Mouse (Mus musculus) kidney, adult 2 months (tissue): ENCODE data around the gene Tns2. TPM values are rescaled to one million over a fixed set of nuclear protein-coding genes. Genes with fewer than 3 reads are reported as not detected.
"Not testable (repeated sequence)": the region's sequence is repeated elsewhere in the genome, so short reads cannot be mapped to it uniquely, and the experiment has no call there.

Experiments
- DNase-seq: peaks from one replicate; pipeline ENCODE4 v3.0.0; 2021
- H3K27ac ChIP-seq: fragments of 200-500 bp; 2 replicates; pipeline ENCODE4 v1.5.1; 2012; ENCODE audit warnings: low read depth, low read length, control low read depth, inconsistent platforms; ENCODE audit not compliant: insufficient read depth
- H3K27me3 ChIP-seq: fragments of 200-500 bp; replicated peaks from 2 replicates; pipeline ENCODE4 v1.6.1; 2012; ENCODE audit warnings: mild to moderate bottlenecking, moderate library complexity, low read length, inconsistent platforms; ENCODE audit not compliant: control insufficient read depth, insufficient read depth
- H3K36me3 ChIP-seq: fragments of 200-500 bp; 2 replicates; pipeline ENCODE4 v1.6.1; 2012; ENCODE audit warnings: mild to moderate bottlenecking, moderate library complexity, low read length, inconsistent platforms; ENCODE audit not compliant: control insufficient read depth, insufficient read depth
- H3K4me1 ChIP-seq: fragments of 200-500 bp; 2 replicates; pipeline ENCODE4 v1.6.1; 2011; ENCODE audit warnings: low read length; ENCODE audit not compliant: control insufficient read depth, insufficient read depth
- H3K4me3 ChIP-seq: fragments of 200-500 bp; 2 replicates; pipeline ENCODE4 v1.5.1; 2011; ENCODE audit warnings: mild to moderate bottlenecking, low read depth, low read length, control low read depth; ENCODE audit not compliant: insufficient read depth
- CTCF ChIP-seq: fragments of 200-500 bp; conservative IDR thresholded peaks from 2 replicates; pipeline ENCODE4 v1.5.1; 2011; ENCODE audit warnings: low read depth, mild to moderate bottlenecking, control low read depth, low read length, moderate library complexity, mixed read lengths; ENCODE audit not compliant: insufficient read depth, insufficient read length
- POLR2A ChIP-seq: fragments of 200-500 bp; IDR thresholded peaks from one replicate; pipeline ENCODE4 v1.6.1; 2011; ENCODE audit warnings: low read depth, low read length, control low read depth
- WGBS: fragments of 180-500 bp; shearing (Covaris S2); methylation state at CpG from one replicate; pipeline ENCODE4 v1.1.7; 2018; 5-methylcytosine and 5-hydroxymethylcytosine counted together
- polyA plus RNA-seq: library from polyadenylated mRNA; depleted of rRNA; stranded (reverse); fragments of >200 nt; gene quantifications from 2 replicates; pipeline ENCODE4 v1.2.3, GENCODE M21; 2012

Tns2 gene
- polyA plus RNA-seq, 1 experiment, result 124 TPM

DNA sequence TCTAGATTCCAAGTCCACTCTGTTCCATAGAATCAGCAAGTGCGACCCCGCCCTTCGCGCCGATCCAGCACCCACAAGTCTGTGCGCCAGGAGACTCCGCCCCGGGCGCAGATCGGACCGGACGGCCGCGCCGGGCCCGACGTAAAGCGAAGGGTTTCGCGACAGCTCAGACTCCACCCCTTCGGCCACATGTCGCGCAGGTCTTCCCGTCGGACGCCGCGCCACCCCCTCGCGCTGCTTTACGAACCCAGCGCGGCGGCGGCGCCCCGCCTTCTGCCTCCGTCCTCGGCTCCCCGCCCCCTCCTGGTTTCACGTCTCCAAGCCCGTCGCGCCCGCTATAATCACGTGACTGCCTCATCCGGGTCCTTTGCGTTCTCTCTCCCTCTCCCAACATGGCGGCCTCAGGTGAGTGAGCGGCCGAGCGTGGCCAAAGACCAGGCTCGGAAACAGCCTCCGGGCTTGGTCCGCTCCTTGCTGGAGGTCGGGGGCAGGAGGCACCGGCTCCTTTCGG, 26.6 kb upstream of the Tns2 start, which contains the start of gene Eif4b:
Gene Eif4b, plus strand, starts transcription at position 215 of the 511 bp plus-strand sequence.
- under 1% methylated on average over 58 of the region's 58 CpGs for WGBS
- H3K27me3 ChIP-seq, result no peaks in the 10 kb centered on the region
- DNase-seq, result peak; percentile 100
- peaks cover 6% of the 10 kb centered on the region; the same call in 1 of the 2 replicates for H3K4me1 ChIP-seq
- peak; percentile 2 for TF ChIP-seq POLR2A
- TF ChIP-seq CTCF, result no peak
- peak within 1 kb of the TSS; percentile 79 for H3K4me3 ChIP-seq
- no peaks in the 10 kb centered on the region for H3K36me3 ChIP-seq
- peak within 1 kb of the TSS; percentile 84 for H3K27ac ChIP-seq

DNA sequence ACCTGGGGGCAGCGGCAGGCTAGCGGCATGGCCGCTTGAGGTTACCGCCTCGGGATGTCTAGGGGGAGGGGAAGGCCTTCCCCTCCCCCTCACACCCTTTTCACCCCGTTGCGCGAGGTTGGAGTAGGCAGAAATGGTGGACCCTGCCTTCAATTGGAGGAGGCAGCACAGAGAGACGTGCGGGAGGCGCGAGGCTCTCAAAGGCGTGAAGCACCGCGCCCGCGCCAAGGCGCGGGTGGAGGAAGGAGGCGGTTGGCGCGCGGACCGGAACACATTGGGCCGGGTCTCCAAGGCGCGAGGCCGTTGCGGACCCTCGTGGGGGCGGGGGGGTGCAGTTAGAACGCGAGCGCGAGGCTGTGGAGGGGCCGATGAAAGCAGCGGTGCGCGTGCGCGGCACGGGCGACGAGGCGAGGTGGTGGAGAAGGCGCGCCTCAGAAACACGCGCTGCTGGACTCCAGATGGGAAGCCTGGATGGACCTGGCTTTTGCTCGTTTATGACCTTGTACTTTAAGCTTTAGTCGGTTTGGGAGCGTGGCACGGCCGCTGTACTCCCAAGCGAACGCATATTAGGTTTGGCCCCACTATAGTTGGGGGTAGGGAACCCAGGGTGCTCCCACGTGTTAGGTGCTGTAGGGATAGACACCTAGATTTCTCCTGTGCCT, 26.0 kb upstream of the Tns2 start:
- DNase-seq, result peak; percentile 66
- Histone ChIP-seq H3K27me3 (no peaks in the 10 kb centered on the region), H3K4me3 (peak overlapping the region; percentile 79), H3K36me3 (no peaks in the 10 kb centered on the region), H3K27ac (peak overlapping the region; percentile 84), H3K4me1 (peaks cover 8% of the 10 kb centered on the region)
- under 1% methylated on average over 57 of the region's 57 CpGs for WGBS
- TF ChIP-seq CTCF (no peak), POLR2A (no peak)

DNA sequence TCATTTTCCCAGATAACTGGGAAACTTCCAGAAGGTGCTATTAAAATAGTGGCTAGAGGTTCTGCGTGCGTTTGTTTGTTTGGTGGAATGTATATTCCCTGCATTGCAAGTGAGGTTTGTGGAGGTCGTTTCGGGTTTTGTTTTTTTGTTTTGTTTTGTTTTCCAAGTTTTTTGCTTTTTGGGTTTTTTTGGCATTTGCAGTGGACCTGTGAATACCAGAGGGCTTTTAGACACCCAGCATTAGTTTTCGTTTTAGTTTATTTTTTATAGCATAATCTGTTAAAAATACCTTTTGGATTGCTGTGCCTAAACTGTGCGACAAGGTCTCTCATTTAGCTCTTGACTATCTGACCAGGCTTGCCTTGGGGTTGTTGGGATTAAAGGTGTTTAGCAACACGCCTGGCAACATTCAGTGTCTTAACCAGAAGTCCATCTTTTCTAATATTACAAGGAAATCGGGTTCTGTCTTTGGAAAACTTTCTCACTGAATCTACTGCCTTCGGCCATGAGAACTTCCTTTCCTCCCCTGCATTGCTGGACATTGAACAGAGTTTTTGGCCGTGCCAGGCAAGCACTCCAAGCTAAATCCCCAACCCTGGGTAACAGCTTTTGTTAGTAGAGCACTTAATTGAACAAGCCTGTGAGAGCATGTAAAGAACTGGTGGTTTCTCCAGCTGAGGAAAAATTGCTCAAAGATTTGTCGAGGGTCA, 25.2 kb upstream of the Tns2 start:
- H3K4me1 ChIP-seq, result peaks cover 11% of the 10 kb centered on the region
- H3K27me3 ChIP-seq, result no peaks in the 10 kb centered on the region
- WGBS, result 5% methylated on average over 11 of the region's 11 CpGs
- no peaks in the 10 kb centered on the region for H3K36me3 ChIP-seq
- TF ChIP-seq CTCF (no peak), POLR2A (no peak)
- peak; percentile 49 for DNase-seq
- peak overlapping the region; percentile 46; the same call in 1 of the 2 replicates for H3K27ac ChIP-seq
- H3K4me3 ChIP-seq, result 0 out of 2 replicates have a peak overlapping the region, but pooled peaks have one; percentile 17

DNA sequence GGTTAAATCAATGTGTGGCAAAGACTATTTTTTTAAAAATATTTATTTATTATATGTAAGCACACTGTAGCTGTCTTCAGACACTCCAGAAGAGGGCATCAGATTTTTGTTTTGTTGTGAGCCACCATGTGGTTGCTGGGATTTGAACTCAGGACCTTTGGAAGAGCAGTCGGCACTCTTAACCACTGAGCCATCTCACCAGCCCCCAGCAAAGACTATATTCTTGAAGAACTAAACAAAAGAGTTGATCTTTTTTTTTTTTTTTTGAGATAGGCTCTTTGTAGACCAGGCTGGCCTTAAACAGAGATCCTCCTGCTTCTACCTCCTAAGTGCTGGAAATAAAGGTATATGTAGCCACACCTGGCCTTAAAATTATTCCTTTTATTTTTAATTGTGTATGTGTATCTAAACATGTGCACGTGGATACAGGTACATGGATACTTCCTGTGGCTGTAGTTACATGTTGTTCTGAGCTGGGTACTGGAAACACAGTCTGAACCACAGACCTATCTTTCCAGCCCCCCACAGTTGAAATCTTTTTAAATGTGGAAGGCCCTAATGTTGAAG, 23.0 kb upstream of the Tns2 start:
- H3K27me3 ChIP-seq, result no peaks in the 10 kb centered on the region
- no peak for DNase-seq
- H3K36me3 ChIP-seq, result no peaks in the 10 kb centered on the region
- TF ChIP-seq CTCF (no peak), POLR2A (no peak)
- H3K4me1 ChIP-seq, result peaks cover 18% of the 10 kb centered on the region
- H3K27ac ChIP-seq, result no peak overlapping the region
- WGBS, result 66% methylated on average over 2 of the region's 2 CpGs
- no peak overlapping the region for H3K4me3 ChIP-seq

DNA sequence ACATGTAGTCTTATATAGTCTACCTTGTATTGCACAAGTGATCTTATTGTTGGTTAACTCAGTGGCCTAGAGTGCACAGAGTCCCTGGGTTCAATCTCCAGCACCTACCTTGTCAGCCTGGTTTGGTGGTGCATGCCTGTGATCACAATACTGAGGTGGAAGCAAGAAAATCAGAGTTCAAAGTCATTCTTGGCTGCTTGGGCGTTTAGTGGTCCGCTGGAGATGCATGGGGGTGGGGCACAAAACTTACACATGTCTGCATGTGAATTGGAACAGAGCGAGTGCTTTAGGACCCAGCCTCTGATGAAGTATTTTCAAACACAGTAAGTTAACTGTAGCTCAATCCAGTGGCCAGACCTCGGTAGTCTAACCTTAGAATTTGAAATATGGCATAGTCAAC, 21.0 kb upstream of the Tns2 start:
- Histone ChIP-seq H3K4me1 (peaks cover 25% of the 10 kb centered on the region), H3K27me3 (no peaks in the 10 kb centered on the region), H3K4me3 (no peak overlapping the region), H3K36me3 (no peaks in the 10 kb centered on the region), H3K27ac (no peak overlapping the region)
- DNase-seq, result no peak
- WGBS, result 43% methylated on average over 4 of the region's 4 CpGs
- TF ChIP-seq CTCF (no peak), POLR2A (no peak)

DNA sequence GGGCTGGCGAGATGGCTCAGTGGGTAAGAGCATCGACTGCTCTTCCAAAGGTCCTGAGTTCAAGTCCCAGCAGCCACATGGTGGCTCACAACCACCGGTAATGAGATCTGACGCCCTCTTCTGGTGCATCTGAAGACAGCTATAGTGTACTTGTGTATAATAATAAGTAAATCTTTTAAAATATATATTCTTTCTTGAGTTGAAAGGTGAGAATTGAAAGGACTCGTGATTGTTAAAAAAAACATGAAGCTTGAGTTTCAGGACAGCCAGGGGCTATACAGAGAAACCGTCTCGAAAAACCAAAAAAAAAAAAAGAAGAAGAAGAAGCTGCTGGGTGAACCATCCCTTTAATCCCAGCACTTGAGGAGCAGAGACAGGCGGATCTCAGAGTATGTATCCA, 20.3 kb upstream of the Tns2 start:
- H3K27me3 ChIP-seq, H3K4me3 ChIP-seq, DNase-seq, H3K36me3 ChIP-seq, H3K27ac ChIP-seq: not testable (repeated sequence)
- H3K4me1 ChIP-seq, result peaks cover 25% of the 10 kb centered on the region
- 66% methylated on average over 8 of the region's 8 CpGs for WGBS

DNA sequence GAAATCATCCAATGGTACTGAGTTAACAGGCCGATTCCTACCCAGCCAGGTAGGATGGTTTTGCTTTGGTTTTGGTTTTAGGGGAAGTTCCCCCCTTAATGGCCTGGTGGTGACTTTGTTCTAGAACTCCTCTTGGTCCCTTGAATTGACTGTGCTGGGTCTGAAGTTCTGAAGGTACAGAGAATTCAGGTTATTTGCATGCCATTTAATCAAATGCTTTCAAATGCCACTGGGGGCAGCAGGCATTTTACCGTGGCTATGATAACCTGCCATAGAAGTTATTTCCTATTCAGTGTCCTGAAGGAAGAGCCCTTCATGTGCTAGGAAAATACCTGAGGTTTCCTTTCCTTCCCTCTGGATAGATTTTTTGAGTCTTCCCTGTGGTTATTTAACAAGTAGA, 19.8 kb upstream of the Tns2 start:
- H3K27ac ChIP-seq, result peak overlapping the region; percentile 28; the same call in 1 of the 2 replicates

More for the DNA sequence above, 19.8 kb upstream of the Tns2 start:
- DNase-seq, result no peak
- no peaks in the 10 kb centered on the region for H3K27me3 ChIP-seq
- peaks cover 20% of the 10 kb centered on the region for H3K4me1 ChIP-seq
- H3K36me3 ChIP-seq, result peaks cover 5% of the 10 kb centered on the region; the same call in 1 of the 2 replicates
- WGBS, result 37% methylated on average over 2 of the region's 2 CpGs
- no peak overlapping the region for H3K4me3 ChIP-seq
- TF ChIP-seq POLR2A (no peak), CTCF (no peak)
